Mouse (Mus musculus) thymus, postnatal 0 days (tissue): ENCODE measurements at regions not wholly inside any gene's neighbourhood (a gene's known extent, or its start where the extent isn't known, plus 50 kb on each side); places are given as distances from the start of the nearest gene placed in this dataset.
"Not testable (repeated sequence)": the region's sequence is repeated elsewhere in the genome, so short reads cannot be mapped to it uniquely, and the experiment has no call there.

ENCODE experiments used
- DNase-seq: peaks from one replicate; pipeline ENCODE4 v3.0.0-alpha.2; 2015; ENCODE audit warnings: low spot score

DNA sequence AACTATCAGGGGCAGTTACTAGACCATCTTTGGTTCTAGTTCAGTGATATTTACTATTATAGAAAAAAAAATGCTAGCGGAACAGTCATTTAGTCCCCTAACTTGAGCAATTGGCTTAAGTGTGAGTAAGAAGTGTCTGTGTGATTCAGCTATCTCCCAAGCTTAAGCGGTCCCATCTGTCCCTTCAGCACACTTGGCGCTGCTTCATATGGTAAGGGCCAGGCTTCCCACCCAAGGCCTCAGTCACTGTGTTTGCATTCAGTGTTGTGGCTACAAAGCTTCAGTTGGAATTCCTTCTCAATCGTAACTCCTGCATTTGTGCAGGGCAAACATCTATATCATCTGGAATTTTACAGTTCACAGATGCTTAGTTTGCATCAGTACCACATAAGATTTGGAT is 232.0 kb downstream of the Trib2 start:
- no peak for DNase-seq

DNA sequence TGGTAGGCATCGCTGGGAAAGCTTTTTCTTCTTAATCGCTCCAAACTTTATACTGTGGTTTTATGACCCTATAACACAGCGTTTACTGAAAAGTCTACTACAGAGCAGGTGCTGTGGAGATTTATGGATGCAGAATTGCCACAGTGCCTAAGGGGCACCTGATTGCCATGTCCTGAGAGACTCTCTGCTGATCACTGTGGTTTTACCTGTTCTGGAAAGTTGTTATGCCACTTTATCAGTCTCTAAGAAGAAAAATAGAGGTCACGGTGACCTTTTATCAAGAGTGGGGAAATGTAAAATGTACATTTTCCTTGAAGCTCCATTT is 250.0 kb downstream of the Trib2 start:
- no peak for DNase-seq

DNA sequence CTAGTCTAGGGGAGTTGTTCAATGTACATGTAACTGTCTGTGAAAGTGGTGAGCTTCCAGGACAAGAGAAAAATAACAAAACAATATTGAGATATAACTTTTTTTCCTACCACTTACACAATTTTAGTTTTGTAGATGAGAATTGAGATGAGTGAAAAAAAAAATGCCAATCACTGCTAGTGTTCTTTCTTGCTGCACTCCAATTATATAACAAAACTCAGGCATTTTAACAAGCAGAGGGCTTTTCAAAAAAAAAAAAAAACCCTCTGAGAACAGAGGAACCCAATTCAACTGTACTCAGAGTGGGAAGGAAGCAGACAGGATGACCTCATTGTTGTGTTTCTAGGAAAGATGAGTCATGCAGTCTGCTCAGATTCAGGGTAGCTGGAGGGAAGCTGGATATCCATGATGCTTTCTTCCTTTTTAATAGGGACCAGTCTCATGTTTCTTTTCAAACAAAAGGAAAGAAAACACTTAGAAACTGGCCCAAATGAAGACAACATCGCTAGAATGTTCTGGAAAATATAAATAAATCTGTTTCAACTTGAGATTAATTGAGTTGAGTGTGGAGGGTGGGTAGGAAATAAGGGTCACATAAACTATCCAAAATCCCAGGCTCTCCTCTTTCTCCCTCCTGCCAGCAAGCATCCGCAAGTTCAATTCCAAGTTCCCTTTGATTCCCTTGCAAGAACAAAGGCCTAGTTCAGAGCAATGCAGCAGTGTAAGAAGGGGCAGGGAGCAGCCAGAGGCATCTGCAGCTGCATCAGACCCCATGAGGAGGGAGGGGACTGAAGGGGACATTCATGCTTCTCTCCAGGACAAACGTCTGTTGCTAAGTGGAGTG is 250.6 kb downstream of the Trib2 start:
- no peak for DNase-seq

DNA sequence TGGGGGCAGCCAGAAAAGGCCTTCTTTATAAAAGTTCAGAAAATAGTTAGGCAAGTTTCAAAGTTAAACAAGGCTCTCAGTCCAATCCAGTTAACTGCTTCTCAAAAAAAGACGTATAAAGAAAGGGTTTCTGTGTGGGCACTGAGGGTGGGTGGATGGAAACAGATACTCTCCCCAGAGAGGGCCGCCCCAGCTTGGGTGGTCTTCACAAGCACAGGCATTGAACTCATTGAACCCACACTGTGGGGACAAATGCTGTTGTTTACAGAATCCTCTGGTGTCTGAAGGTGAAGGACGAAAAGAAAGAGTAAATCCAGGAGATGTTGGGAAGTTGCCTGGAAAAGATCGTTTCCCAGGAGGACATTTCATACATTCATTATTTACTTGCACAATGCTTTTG is 253.9 kb downstream of the Trib2 start:
- DNase-seq = no peak

GRCm38 (mm10) chr12:15555471-15555870 is 261.3 kb downstream of the Trib2 start:
- DNase-seq = no peak

DNA sequence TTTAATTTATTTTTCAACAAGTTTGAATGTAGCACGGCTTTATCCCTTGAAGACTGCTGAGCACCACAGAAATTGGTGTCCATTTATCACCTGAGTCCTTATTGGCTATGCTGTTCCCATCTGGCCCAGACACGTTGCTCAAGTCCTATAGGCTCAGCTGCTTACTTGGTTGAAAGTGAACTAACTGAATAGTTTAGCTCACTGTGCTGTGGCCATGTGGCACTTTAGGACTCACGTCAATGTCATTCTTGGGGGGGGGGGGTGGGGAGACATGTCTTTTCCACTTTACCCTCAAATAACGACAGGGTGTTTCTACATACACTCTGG is 263.1 kb downstream of the Trib2 start:
- DNase-seq = no peak

DNA sequence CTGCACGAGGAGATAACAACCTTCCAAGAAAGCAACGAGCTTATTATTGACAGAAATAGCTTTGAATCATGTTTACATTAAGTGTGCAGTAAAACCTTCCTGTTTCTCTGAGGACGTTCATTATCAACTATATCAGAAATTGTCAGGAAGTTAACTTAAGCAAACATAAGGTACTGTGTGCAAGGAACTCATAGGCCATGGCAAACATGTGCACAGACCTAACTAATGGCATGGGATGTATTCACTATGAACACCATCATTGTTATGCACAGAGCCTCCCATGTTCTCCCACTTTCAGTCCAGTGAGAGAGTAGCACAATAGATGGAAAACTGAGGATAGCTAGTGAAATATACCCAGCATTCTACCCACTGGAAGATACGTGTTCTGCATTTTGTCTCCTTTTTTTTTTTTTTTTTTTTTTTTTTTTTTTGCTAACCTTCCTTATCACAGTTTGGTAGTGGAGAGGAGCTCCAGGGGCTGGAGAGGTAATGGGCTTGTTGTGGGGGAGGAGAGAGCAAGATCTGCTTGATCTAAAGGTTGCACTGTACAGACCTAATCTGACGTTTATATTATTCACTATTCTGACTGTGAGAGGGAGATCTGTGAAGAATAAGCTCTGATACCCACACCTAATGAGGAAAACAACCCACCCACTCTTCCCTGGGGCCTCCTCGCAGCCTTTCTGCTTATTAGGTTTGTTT is 263.6 kb downstream of the Trib2 start:
- DNase-seq = no peak

- DNase-seq = no peak
Measured at GRCm38 (mm10) chr12:15552210-15552609, 264.5 kb downstream of the Trib2 start.

DNA sequence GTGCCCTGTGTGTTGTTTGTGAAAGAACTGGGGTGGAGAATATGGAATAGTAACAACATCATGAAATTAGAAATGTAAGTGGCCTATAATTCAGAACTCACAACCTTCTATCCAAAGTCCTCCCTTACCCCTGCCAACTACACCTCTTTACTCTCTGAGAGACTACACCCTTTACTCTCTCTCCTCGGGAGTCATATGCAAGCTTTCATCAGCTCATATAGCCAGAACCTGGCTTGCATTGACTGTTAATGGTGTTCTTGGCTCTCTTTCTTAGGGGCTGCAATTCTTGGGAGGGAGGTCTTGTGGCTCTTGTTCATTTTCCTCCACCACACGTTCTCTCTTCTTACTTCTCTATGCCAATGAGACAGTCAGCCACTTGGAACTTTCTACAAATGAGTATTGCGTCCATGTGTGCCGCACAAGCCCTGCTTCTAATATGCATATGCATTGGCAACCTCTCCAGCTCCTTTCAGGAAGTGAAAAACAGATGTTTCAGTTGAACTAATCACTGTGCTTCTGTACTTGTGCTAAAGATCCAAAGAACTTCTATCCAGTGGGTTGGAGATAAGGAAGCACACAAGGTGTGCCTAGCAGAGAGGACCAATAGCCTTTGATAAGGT is 265.3 kb downstream of the Trib2 start:
- DNase-seq = no peak

- no peak for DNase-seq
Measured at GRCm38 (mm10) chr12:15544351-15544750, 272.4 kb downstream of the Trib2 start.

GRCm38 (mm10) chr12:15542486-15542885 is 274.2 kb downstream of the Trib2 start:
- no peak for DNase-seq

DNA sequence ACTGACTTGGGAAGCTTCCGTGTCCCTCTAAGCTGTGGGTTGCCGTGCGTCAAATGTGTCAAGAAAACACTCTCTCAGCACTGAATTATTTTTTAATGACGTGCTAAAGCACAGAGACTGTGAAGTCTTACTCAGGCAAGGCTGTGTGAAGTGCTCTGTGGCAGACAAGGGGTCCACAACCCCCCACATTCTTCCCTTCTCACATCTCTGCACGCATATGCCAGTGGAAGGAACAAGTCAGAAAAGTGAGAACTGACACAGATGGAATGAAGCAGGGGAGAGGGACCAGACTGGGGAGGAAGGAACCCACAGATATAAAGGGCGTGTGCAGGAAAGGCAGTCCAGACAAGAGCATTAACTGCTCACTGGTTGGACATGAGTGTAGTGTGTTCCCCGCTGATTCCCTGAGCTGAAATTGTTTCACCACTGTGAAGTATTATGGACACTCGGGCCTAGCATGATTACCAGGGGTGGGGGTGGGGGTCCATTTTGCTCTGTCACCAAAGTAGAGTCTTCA is 279.8 kb downstream of the Trib2 start:
- DNase-seq = no peak

DNA sequence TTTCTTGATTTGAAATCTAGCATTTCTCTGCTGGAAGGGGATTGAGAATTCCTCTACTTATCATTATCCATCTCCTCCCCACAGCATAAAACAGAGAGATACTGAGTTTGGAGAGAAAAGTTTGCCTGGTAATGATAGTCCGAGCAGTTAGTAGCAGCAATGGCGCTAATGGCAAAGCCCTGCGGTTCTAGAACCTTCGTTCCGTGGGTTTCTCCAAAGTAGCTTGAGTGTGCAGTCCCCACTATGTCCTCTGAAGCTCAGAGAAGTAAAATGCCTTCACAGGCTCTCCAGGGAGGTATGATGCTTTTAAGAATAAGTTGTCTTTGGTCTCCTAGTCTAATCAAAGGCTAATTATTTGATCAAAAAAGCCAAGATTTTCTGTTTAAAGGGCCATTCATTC is 280.5 kb downstream of the Trib2 start:
- DNase-seq = no peak

- peak; percentile 73 for DNase-seq
Measured at GRCm38 (mm10) chr12:15535822-15536221, 280.9 kb downstream of the Trib2 start.

GRCm38 (mm10) chr12:15520783-15521407 is 295.8 kb downstream of the Trib2 start:
- DNase-seq = no peak

DNA sequence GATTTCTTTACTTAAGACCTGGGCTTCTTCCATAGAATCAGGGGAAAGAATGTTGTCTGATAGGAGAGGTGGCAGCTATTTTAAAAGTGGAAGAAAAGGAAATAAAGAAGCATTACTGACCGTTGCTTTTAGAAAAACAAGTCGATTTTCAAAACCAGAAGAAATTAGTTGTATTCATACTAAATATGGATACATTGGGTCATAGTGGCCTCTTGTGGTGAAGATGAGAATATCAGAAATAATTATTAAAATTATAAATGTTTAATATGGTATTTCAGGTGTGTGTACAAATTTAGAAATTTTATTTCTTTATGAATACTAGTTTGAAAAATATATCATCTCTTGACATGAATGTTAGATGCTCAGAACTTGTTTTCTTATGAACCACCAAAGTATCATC is 304.7 kb downstream of the Trib2 start:
- DNase-seq = no peak

GRCm38 (mm10) chr12:15507576-15507975 is 309.1 kb downstream of the Trib2 start:
- no peak for DNase-seq

GRCm38 (mm10) chr12:15493640-15494039 is 323.1 kb downstream of the Trib2 start:
- no peak for DNase-seq

DNA sequence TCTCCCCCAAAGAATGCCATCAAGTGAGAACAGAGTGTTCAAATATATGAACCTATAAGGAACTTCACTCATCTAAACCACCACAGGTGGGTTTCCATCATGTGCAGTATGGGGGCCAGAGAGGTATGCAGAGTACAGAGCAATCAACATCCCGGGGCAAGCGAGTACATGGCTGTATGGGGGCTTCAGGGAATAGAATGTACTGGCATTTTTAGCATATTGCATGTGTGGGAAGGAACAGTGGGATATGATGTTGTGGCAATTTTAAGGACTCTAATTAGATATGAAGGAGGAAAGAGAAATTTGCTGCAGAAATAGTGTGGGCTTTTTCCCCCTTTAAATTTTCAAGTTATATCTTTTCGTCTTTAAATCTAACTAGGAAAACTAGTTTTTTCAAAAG is 344.0 kb downstream of the Trib2 start:
- no peak for DNase-seq

DNA sequence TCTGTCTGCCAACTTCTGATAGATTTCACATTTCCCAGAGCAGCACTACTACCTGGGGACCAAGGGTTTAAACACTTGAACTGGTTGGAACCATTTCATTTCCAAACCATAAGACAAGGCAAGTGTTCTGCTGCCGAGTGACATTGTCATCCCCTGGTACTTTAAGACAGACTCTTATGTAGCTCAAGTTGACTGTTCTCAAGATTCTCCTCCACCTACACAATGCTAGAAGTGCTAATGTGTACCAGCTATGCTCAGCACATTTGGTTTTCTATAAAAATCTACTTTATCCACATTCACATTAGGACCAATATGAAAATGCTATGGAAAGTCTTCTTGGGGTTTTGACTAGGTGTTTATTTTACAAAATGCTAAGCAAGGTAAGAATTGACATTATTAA is 357.3 kb downstream of the Trib2 start:
- DNase-seq = no peak

- not testable (repeated sequence) for DNase-seq
Measured at GRCm38 (mm10) chr12:15456369-15456768, 360.4 kb downstream of the Trib2 start.

DNA sequence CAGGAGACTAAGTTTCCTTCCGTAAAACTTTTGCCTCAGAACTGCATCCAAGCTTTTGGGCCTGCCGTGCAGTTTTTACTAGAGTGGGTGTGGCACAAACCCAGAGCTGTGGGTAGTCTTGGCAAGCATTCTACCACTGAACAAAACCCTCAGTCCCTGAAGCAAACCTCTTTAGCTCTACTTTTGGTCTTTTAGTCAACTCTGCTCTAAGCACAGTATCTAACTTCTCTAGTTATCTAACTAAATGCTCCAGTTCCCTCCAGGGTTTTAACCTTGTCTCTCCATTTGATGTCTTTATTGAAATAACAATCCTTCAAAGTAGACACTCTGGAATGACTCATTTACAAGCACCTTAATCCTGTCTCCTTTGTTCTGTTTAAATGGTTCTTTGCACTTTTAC is 361.0 kb downstream of the Trib2 start:
- no peak for DNase-seq
